Mouse (Mus musculus): ENCODE measurements around the gene Robo1. TPM values are rescaled to one million over a fixed set of nuclear protein-coding genes. Genes with fewer than 3 reads are reported as not detected.

The Robo1 gene
- total RNA-seq, 2 experiments from 2014 or later: 0.84 to 1.2 TPM

- DNase-seq (ENCODE audit: low spot score): no peak
Measured at GRCm38 (mm10) chr16:72928525-72929122, 620.5 kb downstream of the Robo1 start.

GRCm38 (mm10) chr16:72930871-72931270 is 622.8 kb downstream of the Robo1 start:
- no peak for DNase-seq (ENCODE audit: low spot score)

- DNase-seq (ENCODE audit: low spot score): no peak
Measured at GRCm38 (mm10) chr16:72934908-72935307, 626.8 kb downstream of the Robo1 start.

GRCm38 (mm10) chr16:72937183-72937582 is 629.1 kb downstream of the Robo1 start:
- no peak for DNase-seq (ENCODE audit: low spot score)

GRCm38 (mm10) chr16:72939862-72940261 is 631.8 kb downstream of the Robo1 start:
- no peak for DNase-seq (ENCODE audit: low spot score)

- DNase-seq (ENCODE audit: low spot score): no peak
Measured at GRCm38 (mm10) chr16:72940786-72941185, 632.7 kb downstream of the Robo1 start.

- DNase-seq (ENCODE audit: low spot score): no peak
Measured at GRCm38 (mm10) chr16:72944403-72944802, 636.3 kb downstream of the Robo1 start.

GRCm38 (mm10) chr16:72951969-72952368 is 643.9 kb downstream of the Robo1 start:
- no peak for DNase-seq (ENCODE audit: low spot score)

GRCm38 (mm10) chr16:72959018-72959702 is 651.1 kb downstream of the Robo1 start:
- DNase-seq (ENCODE audit: low spot score): no peak

- DNase-seq (ENCODE audit: low spot score): no peak
Measured at GRCm38 (mm10) chr16:72959823-72960222, 651.7 kb downstream of the Robo1 start.

GRCm38 (mm10) chr16:72963782-72964181 is 655.7 kb downstream of the Robo1 start:
- no peak for DNase-seq (ENCODE audit: low spot score)

GRCm38 (mm10) chr16:72967509-72967908 is 659.4 kb downstream of the Robo1 start:
- no peak for DNase-seq (ENCODE audit: low spot score)

- DNase-seq (ENCODE audit: low spot score): no peak
Measured at GRCm38 (mm10) chr16:72969990-72970389, 661.9 kb downstream of the Robo1 start.

GRCm38 (mm10) chr16:72973685-72974084 is 665.6 kb downstream of the Robo1 start:
- DNase-seq (ENCODE audit: low spot score): no peak

GRCm38 (mm10) chr16:72974681-72975080 is 666.6 kb downstream of the Robo1 start:
- no peak for DNase-seq (ENCODE audit: low spot score)

- no peak for DNase-seq (ENCODE audit: low spot score)
Measured at GRCm38 (mm10) chr16:72976849-72977576, 668.9 kb downstream of the Robo1 start.

GRCm38 (mm10) chr16:72979407-72980219 is 671.5 kb downstream of the Robo1 start:
- DNase-seq (ENCODE audit: low spot score): peak; percentile 68

- no peak for DNase-seq (ENCODE audit: low spot score)
Measured at GRCm38 (mm10) chr16:72990376-72991167, 682.5 kb downstream of the Robo1 start.

GRCm38 (mm10) chr16:72993189-72993588 is 685.1 kb downstream of the Robo1 start:
- no peak for DNase-seq (ENCODE audit: low spot score)

GRCm38 (mm10) chr16:72993594-72993993 is 685.5 kb downstream of the Robo1 start:
- DNase-seq (ENCODE audit: low spot score): no peak

Measured in gastrocnemius, adult 18-20 months (tissue).